Mouse (Mus musculus) mesoderm, embryonic 11.5 days (tissue): ENCODE measurements at regions not wholly inside any gene's neighbourhood (a gene's known extent, or its start where the extent isn't known, plus 50 kb on each side); places are given as distances from the start of the nearest gene placed in this dataset.

ENCODE experiments used
- DNase-seq: peaks from one replicate; pipeline ENCODE4 v3.0.0-alpha.2; 2012; ENCODE audit warnings: low read depth, low spot score

DNA sequence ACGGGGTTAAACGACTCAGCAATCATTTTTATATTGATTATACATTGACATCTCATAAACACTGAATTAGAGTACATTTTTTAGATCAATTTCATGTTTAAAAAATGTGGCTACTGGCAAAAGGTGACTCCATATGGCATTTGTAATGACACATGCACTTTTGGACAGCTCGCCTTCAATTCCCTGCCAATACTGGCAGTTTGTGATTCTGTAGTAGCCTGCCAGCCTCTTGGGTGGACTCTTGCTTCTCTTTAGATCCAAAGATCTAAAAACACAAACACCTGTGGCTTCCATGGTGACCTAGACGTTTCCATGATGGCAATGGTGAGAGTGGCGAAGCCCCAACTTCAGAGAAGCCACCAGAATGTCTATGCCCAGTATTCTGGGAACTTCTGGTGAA is 83.1 kb upstream of the Pcdh8 start:
- no peak for DNase-seq

DNA sequence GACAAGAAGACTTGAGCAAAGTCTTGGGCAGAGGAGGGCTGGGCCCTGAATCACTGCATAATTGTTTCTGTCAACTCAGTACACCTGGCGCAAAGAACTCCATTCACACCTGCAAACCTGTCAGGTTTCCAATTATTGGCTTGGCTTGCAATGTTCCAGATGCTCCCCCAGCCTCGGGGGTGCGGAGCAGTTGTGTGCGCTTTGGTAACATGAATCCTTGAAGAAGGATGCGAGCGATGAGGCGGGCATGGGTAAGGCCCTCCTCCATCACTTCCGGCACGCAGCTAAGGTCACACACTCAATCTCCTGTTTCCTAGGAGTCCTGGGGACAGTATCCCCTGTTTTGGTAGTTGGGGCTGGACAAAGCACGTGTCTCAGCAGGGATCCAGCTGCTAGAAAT is 81.6 kb upstream of the Pcdh8 start:
- DNase-seq: no peak

DNA sequence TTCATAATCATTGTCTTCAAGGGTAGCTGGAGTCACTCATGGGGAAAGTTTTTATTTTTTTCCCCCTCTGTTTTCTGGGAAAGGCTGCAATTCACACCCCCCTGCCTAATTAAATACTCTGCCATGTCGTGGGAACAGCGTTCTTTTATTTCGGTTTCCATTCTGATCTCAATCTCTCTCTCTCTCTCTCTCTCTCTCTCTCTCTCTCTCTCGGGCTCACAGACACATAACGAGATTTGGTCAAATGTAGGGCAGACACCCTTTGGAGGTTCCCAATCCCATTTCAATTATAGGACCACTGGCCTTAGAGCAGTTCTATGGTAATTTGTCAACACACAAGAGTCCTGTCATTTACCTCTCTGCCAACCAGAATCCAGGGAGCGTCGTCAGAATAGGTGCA is 80.7 kb upstream of the Pcdh8 start:
- DNase-seq: no peak

DNA sequence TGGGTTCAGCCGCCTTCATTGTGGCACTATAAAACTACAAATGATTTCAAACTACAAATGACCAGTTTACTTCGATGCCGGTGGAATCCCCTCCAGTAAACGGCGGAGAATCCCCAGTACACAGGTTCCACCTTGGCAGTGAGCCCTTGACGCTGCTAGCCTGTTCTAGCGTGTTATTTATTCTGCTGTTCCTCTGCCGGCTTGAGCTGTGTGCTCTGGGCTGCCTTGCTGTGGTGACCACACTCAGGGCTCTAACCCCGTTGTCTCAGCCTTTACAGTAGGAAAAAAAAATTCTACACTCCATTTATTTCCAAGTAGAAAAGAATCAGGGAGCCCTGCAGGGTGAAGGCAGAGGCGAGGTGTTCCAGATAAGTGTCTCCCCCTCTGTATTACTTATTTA is 80.1 kb upstream of the Pcdh8 start:
- no peak for DNase-seq

DNA sequence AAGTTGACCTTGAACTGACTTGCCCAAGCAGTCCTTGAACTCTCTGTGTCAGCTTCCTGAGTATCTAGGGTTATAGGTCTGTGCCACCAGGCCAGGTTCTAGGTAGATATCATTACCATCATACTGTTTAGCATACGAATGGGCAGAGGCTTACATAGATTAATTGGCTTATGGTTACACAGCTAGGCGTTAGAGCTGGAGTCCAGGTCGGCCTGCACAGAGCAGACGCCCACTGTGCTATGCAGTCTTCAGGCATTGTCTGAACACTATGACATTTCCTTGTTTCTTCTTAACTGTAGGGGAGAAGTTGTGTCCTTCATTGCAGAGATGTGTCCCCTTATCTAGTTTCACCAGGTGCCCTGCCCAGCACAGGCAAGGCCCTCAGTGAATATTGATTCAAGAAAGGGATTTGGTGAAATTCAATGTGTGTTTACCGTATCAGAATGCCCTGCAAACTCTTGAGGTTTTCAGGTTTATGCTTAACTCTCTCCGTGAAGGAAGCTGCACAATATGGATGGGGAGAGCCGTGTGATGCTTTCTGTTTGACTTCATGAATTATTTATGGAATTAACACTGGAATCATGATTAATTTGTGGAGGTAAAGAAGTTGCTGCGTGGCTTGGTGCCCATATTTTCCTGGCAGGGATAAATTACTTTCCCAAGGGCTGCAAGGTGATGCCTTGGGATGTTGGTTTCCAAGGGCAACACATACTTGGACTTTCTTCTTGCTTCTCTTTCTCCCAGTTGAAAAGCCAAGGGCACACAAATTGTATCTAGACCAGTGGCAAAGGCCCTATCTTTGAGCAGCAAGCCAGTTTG is 78.7 kb upstream of the Pcdh8 start:
- DNase-seq: no peak

DNA sequence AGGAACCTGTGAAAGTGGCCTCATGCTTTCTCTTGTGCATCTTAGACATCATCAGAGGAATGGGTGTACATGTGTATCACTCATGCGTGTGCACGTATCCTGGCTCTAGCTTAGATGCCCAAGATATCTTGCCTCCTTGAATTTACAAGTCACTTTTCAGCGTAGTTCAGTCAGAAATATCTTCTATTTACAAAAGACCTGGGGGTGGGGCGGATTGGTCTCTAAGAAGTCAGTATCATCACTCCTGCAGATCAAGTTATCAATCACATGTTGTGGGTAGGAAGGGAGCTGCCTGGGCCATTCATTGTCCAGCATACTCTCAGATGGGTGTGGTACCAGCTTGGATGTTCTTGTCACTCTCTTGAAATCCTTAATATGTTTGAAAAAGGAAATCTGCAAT is 77.0 kb upstream of the Pcdh8 start:
- no peak for DNase-seq

DNA sequence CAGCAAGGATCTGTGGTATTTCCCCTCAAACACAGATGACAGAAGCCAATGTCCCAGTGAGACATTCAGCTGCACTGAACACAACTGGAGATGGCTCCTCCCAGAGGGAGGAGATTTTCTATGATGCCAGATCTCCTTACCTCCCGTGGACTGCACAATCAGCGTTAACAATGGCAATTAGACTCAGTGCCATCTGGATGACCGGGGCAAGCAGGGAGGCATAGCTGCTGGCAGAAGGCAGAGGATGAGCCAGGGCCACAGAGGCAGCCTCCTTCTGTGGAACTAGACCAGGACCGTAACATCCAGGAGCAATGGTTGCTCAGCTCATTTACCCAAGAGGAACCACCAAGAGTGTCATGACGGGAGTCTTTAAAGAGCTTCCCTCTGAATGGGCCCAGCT is 73.2 kb upstream of the Pcdh8 start:
- no peak for DNase-seq

DNA sequence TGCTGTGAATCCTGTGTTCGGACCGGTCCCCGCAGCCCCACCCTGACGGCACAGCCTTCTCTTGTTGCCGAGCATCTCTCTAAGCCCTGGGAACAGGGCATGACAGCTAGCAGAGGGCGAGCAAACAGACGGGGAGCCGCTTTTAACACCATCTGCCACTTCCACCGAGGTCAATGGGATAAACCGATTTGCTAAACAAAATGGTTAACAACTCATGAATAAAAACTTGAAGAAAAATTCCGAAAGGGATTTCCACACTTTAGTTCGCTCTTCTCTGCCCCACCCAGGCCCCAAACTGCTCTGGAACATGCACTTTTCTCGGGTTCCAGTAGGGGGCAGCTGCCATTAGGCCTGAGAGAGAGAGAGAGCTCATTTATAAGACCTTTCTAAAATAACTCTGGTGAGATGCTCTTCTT is 72.0 kb upstream of the Pcdh8 start:
- DNase-seq: peak; percentile 45

DNA sequence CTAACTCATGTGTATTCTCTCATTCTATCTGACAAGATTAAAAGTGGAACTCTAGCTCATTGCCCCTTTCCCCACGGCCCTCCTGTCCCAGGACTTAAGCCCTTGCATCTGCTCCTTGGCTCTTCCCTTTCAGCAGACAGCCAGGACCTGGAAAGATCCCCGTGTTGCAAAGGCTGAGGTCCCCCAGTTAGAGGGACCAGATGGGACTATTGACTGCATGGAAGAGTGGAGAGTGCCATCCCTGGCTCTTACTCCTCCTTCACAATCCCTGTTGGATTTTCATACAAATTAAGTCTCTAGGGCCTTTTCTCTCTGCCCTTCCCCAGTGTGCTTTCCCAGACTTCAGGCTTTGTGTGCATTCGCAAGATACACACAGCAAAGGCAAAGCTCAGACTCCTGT is 71.6 kb upstream of the Pcdh8 start:
- DNase-seq: no peak

DNA sequence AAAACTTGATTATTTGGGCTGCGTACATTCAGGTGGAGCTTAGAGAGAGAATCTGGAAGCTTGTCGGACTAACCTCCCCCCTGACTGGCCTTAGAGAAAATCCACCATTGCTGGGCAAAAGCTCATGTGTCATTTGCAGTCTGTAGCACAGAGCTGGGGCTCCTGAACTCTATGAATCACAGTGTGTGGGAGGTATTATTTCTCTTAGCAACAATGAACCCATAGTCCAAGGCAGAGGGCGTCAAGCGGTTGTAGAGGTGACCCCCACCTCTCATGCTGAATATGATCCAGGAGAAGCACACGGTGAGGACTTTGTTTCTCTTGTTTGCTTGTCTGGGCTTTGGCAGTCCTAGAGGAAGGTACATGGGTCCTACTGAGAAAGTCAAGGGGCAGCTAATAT is 66.0 kb upstream of the Pcdh8 start:
- DNase-seq: no peak

DNA sequence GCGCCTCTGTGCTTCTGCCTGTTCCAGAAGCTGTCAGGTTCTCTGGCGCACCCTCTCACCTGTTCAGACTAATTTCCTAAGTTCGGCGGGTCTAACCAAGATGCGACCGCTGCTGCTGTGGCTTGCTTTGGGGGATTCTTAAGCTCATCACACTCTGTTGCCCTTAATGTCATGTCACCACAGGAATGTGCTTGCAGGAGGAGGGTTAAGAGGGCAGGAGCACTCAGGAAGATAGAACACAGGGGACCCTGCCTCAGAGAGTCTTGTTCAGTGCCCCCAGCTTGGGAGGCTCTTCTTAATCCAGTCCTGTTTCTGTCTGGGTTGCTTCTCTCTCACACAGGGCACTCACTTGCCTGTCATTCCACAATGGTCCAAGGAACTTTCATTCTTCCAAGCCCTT is 65.1 kb upstream of the Pcdh8 start:
- DNase-seq: no peak

DNA sequence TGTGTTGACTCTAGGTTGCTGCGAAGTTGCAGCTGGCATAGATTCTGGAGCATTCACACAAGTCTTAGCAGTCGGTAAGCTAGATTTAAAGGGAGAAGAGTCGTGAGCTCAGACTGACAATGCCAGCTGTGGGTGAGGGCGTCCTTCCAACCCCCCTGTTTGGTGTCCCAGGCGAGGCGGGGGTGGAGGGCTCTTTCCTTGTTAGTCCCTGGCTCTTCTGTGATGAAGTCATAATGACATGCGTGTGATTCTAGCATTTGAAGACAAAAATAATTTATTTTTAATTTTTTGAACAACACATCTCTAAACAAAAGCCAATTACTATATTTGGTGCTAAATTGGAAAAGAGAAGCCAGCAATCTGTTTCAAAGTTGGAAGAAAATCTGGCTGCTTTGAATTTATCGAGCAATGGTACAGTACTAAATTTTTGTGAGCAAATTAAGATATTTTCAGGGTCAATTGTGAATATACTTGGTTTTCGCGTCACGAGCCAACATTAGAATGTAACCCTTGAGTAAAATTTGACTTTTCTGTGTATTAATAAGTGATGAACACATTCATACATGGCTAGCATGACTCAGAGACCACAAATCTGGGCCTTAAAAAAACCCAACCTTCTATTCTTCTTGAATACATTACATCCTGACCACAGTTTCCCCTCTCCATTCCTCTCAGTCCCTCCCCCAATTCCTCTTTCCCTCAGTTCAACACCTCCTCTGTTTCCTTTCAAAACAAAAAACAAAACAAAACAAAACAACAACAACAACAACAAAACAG is 53.7 kb upstream of the Pcdh8 start:
- no peak for DNase-seq

DNA sequence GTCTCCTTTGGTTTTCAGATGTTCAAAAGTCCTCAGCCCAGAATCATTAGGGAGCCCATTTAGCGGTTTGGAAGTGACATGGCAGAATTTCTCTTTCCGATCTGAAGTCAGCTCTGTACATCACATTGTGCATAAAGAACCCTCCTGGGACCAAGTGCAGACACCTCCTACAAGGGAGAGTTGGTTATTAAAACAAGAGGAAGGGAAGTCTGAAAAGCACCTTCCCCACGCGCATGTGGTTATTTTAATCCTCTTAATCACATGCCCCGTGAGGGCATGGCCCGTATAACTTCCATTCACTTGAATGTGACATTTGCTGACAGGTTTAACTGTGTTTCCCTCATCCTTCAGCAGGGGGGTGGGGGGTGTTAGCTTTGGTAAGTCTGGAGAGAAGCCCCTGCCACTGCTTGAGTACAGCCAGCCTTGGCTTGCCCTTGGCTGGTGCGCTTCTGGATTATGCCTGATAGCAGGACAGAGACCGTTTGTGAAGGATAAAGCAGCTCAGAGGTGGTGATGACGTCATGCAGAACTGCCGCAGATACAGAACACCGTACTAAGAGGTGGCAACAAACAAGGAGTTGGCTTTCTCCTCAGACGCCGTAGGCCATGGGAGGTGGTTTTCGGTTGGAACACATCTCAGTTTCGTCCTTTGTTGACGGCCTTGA is 51.5 kb upstream of the Pcdh8 start:
- DNase-seq: no peak

DNA sequence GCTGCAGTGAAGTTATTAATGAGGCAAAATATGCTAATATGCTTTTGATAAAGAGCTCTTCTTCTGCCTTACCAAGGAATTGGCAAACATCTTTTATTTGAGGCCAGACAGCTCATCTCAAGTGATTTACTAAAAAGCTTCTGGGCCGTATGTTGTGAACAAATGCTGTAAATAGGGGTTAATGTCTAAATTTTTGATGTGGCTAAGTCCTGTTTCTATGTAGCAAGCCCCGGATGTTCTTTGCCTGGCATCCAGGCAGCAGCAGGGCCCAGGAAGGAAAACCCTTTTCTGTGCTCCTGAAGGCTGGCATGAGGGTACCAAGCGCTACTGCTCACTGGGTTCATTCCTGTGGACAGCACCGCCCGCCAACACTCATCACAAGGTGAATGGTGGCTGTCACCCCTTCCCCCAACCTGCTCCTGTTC is 50.9 kb upstream of the Pcdh8 start:
- no peak for DNase-seq

DNA sequence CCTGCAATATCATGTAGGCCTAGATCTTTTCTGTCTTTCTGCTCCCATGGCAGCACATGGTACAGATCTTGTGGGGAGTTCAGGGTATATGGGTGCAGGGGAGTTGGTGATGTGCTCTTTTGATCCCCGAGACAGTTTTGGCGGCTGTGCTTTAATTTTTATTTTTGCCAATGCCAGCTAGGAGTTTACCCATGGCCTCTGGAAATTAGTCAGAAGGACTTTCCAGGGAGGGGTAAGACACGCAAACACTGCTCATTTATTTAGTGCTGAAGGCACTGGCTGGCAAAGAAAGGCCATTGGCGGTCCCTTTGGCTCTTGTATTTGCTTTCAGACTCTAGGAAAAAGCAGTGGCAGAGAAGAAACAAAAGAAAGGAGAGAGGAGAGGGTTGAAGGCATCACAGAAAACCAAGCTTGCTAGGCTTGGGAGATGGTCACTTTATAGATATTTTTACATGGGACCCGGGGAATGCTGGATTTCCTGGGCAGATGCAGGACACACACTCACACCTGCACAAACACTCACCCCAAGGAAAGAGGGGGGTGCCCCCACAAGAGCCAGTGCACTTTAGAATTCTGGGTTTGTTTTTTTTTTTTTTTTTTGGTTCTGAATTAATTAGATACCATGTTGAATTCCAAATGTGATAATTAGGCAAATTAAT is 50.4 kb upstream of the Pcdh8 start:
- DNase-seq: no peak
